Mouse (Mus musculus): Measurements from ENCODE around the gene Hsd3b7. TPM values are rescaled to one million over a fixed set of nuclear protein-coding genes. Genes with fewer than 3 reads are reported as not detected.

Gene Hsd3b7
- polyA plus RNA-seq, 1 experiment from 2014 or later = 9.8 TPM

DNA sequence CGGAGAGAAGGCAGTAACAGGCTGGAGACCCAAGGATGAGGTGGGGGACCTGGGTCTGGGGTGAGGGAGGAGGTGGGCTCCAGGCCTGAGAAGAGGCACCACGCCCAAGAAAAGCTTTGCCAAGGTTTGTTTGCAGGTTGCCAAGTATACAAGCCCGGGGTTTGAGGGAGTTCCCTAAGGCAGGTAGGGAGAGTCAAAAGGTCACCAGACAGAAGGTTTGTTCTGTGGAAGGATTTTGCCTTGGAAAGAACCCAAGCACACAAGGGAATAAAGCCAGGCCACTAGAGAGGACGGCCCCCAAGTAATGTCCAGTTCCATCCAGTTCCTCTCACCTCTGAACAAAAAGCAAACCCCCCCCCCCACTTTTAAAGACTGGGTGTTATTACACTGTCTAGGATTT, 10.8 kb downstream of the Hsd3b7 start:
- Histone ChIP-seq H3K4me1 (replicated peaks) (no peaks in the 10 kb centered on the region), H3K4me2 (no peak overlapping the region), H3K4me3 (no peak overlapping the region), H3K27ac (replicated peaks) (no peak overlapping the region), H3K9me3 (no peaks in the 10 kb centered on the region), H3K9ac (no peak overlapping the region), H3K27me3 (no peaks in the 10 kb centered on the region), H3K36me3 (peaks cover 79% of the 10 kb centered on the region)
- ATAC-seq (ENCODE audit: low read depth) = no peak
- WGBS = 90% methylated on average over 4 of the region's 4 CpGs

DNA sequence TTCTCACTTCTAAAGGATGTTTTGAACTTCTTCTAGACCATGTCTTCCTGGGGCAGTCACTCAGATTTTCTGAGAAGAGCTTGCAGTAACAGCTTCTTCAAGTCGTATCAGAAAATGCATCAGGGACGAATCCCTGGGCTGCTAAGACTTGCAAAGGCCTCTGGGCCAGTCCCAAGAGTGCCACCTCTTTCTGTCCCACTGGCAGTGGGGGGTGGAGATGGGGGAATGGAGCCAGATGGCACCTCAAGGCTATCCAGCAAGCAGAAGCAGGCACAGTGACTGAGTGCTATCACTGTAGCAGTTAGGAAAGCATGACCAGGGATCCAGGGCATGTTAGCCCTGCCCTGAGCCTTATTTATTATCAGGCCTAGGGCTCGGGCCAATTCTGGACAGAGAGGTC, 11.9 kb downstream of the Hsd3b7 start:
- Histone ChIP-seq H3K4me3 (no peak overlapping the region), H3K4me1 (replicated peaks) (no peaks in the 10 kb centered on the region), H3K4me2 (no peak overlapping the region), H3K9me3 (no peaks in the 10 kb centered on the region), H3K27ac (replicated peaks) (no peak overlapping the region), H3K36me3 (peaks cover 79% of the 10 kb centered on the region), H3K9ac (no peak overlapping the region), H3K27me3 (no peaks in the 10 kb centered on the region)
- 91% methylated on average over 3 of the region's 3 CpGs for WGBS
- no peak for ATAC-seq (ENCODE audit: low read depth)

DNA sequence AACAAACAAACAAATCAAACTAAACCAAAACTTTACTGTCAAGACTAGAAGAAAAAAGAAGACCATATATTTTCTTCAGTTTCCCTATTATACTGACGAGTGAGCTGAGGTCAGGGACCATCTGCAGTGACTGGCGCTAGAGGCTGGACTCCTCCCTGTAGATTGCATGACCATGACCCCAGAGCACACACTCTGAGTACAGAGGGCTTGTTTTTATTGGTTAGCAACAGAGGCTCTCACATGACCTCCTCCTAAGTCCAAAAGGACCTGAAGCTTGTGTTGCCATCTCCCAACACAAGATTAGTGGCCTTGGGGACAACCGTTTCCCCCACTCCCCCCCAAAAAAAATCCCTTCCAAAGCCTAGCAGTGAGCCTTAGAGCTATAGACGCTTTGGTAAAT, 13.4 kb downstream of the Hsd3b7 start:
- no peak for ATAC-seq (ENCODE audit: low read depth)
- no peak overlapping the region for H3K27ac ChIP-seq (replicated peaks)
- no peak overlapping the region for H3K4me2 ChIP-seq
- H3K9ac ChIP-seq = no peak overlapping the region
- no peak overlapping the region for H3K4me3 ChIP-seq
- H3K36me3 ChIP-seq = peaks cover 72% of the 10 kb centered on the region
- no peaks in the 10 kb centered on the region for H3K9me3 ChIP-seq
- WGBS = 83% methylated on average over 4 of the region's 4 CpGs
- H3K27me3 ChIP-seq = no peaks in the 10 kb centered on the region
- H3K4me1 ChIP-seq (replicated peaks) = no peaks in the 10 kb centered on the region

GRCm38 (mm10) chr7:127814241-127814921, 14.0 kb downstream of the Hsd3b7 start:
- 85% methylated on average over 19 of the region's 19 CpGs for WGBS
- Histone ChIP-seq H3K27me3 (no peaks in the 10 kb centered on the region), H3K36me3 (peaks cover 68% of the 10 kb centered on the region), H3K4me2 (no peak overlapping the region), H3K4me3 (no peak overlapping the region), H3K4me1 (replicated peaks) (no peaks in the 10 kb centered on the region), H3K9me3 (no peaks in the 10 kb centered on the region), H3K9ac (no peak overlapping the region), H3K27ac (replicated peaks) (no peak overlapping the region)
- ATAC-seq (ENCODE audit: low read depth) = no peak

DNA sequence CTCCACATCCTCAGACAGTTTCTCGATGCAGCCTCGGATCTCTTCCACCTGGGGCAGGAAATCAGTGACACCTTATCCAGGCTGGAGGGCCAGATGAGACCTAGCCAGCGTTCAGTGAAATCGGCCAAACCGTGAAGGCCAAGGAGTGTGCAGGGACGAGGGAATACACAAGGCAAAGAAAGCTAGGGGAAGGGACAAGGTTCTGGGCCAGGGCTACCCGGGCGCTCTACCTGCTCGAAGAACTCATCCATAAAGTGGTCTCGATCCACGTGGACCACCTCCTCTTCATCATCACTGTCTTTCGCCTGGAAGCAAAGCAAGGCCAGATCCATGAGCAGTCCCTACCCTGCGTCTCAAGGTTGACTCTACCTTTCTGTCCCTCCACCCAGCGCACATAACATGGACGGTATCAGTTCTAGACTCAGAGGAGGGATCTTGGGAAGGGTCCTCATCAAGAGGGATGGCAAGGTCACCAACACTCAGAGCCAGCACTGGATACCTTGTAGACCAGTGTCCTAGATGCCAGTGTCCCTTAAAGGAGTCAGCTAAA, 14.8 kb downstream of the Hsd3b7 start:
- peak overlapping the region; percentile 26; the same call in 1 of the 2 replicates for H3K9ac ChIP-seq
- H3K4me2 ChIP-seq = no peak overlapping the region
- H3K9me3 ChIP-seq = no peaks in the 10 kb centered on the region
- no peaks in the 10 kb centered on the region for H3K4me1 ChIP-seq (replicated peaks)
- H3K27ac ChIP-seq (replicated peaks) = no peak overlapping the region
- peaks cover 59% of the 10 kb centered on the region for H3K36me3 ChIP-seq
- no peaks in the 10 kb centered on the region for H3K27me3 ChIP-seq
- 93% methylated on average over 15 of the region's 15 CpGs for WGBS
- H3K4me3 ChIP-seq = no peak overlapping the region
- ATAC-seq (ENCODE audit: low read depth) = no peak

- Histone ChIP-seq H3K4me2 (no peak overlapping the region), H3K9me3 (no peaks in the 10 kb centered on the region), H3K36me3 (peaks cover 49% of the 10 kb centered on the region), H3K9ac (peak overlapping the region; percentile 26), H3K27me3 (no peaks in the 10 kb centered on the region), H3K27ac (replicated peaks) (no peak overlapping the region), H3K4me3 (no peak overlapping the region), H3K4me1 (replicated peaks) (peaks cover 6% of the 10 kb centered on the region; the same call in 1 of the 2 replicates)
- no peak for ATAC-seq (ENCODE audit: low read depth)
- 66% methylated on average over 15 of the region's 15 CpGs for WGBS
These were observed 15.8 kb downstream of the Hsd3b7 start for GRCm38 (mm10) chr7:127815954-127816821.

DNA sequence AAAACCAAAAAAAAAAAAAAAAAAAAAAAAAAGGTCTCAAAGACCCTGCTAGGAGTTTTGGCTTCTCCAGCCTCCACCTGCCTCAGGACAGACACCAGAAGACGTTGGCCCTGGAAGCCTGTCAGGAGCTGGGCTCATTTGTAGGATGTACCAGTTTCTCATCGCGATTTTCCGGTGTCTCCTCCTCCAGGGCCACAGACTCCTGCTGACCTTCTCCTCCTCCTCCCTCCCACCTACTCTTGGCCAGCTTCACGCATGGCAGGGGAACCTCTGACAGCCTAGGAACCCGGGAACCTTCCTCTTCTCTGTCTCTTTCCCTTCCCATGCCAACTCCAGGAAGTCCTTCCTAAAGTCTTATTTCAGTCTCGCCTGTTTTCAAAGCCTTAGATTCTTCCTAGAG, 16.6 kb downstream of the Hsd3b7 start:
- Histone ChIP-seq H3K4me2 (no peak overlapping the region), H3K4me3 (no peak overlapping the region), H3K4me1 (replicated peaks) (peaks cover 12% of the 10 kb centered on the region; the same call in 1 of the 2 replicates), H3K27me3 (no peaks in the 10 kb centered on the region), H3K36me3 (peaks cover 42% of the 10 kb centered on the region), H3K27ac (replicated peaks) (no peak overlapping the region), H3K9ac (no peak overlapping the region), H3K9me3 (no peaks in the 10 kb centered on the region)
- ATAC-seq (ENCODE audit: low read depth) = no peak
- WGBS = 79% methylated on average over 7 of the region's 7 CpGs

DNA sequence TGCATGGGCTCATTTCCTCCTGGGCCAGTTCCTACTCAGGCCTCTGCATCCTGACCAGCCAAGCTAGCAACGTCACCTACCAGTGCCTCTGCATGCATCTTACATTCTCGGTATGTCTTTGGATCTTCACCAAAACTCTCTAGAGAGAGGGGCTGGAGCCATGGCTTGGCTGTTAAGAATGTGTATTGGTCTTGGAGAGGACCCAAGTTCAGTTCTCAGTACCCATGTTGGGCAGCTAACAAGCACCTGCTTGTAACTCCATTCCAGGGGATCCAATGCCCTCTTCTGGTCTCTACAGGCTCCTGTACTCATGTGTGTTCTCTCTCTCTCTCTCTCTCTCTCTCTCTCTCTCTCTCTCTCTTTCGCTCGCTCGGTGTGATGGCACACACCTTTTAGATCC, 17.4 kb downstream of the Hsd3b7 start:
- H3K9me3 ChIP-seq = no peaks in the 10 kb centered on the region
- no peak overlapping the region for H3K27ac ChIP-seq (replicated peaks)
- no peak for ATAC-seq (ENCODE audit: low read depth)
- peaks cover 35% of the 10 kb centered on the region for H3K36me3 ChIP-seq
- no peaks in the 10 kb centered on the region for H3K27me3 ChIP-seq
- no peak overlapping the region for H3K4me2 ChIP-seq
- WGBS = 91% methylated on average over 5 of the region's 5 CpGs
- H3K4me1 ChIP-seq (replicated peaks) = peaks cover 18% of the 10 kb centered on the region
- H3K4me3 ChIP-seq = no peak overlapping the region
- no peak overlapping the region for H3K9ac ChIP-seq

- ATAC-seq (ENCODE audit: low read depth) = no peak
- Histone ChIP-seq H3K9ac (no peak overlapping the region), H3K27me3 (no peaks in the 10 kb centered on the region), H3K27ac (replicated peaks) (no peak overlapping the region), H3K9me3 (no peaks in the 10 kb centered on the region), H3K4me1 (replicated peaks) (peaks cover 38% of the 10 kb centered on the region), H3K36me3 (peaks cover 9% of the 10 kb centered on the region; the same call in 1 of the 2 replicates), H3K4me2 (no peak overlapping the region), H3K4me3 (no peak overlapping the region)
- WGBS = 76% methylated on average over 13 of the region's 13 CpGs
These were observed 20.6 kb downstream of the Hsd3b7 start for GRCm38 (mm10) chr7:127820836-127821509.

DNA sequence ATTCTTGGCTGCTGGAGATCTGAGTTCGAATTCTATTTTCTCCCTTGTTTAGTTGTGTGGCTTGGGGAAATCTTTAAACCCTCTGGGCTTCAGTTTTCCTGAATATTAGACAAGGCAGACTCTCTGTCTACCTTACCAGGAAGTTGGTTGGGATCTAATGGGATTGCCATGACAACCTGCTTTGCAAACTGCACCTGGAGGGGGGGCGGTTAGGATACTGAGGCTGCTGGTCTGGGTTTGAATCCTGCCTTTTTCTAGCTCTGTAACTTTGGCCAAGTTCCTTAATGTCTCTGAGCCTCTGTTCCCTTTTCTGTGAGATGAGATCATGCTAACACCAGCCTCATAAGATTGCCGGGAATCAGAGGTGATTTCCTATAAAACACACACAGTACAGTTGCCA, 22.1 kb downstream of the Hsd3b7 start:
- no peak for ATAC-seq (ENCODE audit: low read depth)

DNA sequence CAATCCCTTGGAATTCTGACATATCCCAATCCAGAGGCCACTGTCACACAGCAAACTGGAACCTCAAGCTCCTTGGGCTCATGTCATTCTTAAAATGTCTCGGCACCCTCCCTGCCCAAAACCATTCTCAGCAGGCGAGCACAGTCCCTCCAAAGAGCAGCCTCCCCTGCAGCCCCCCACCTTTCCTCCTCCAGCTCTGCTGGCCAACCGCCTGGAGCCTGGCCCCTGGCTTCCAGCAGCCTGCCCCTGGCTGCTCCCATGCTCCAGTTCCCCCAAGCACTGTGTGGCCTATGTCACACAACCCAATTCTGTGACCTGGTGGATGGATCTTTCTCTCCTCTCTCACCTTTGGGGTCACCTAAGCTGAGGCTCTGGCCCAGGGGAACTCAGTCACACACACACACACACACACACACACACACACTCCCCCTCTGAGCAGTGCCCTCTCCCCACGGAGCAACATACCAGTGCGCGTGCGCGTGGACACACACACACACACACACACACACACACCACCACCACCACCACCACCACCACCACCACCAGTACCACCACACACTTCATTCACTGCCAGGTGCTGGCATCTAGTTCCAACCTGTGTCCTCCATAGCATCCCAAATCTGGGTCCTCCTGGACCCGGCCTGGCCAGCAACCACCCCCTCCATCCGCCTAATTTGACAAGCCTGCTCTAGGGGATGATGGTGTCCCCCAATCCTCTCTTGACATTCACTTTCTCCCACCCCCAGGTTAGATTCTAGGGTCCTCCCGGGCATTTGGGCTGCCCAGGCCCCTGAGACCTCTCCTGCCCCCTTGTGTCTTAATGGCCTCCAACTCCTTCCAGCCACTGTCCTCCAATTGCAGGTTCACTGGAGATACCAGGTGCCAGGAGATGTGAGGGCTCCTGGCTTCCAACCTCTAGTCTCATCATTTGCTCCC, 23.1 kb downstream of the Hsd3b7 start:
- peak overlapping the region; percentile 79 for H3K4me2 ChIP-seq
- H3K36me3 ChIP-seq = peaks cover 3% of the 10 kb centered on the region; the same call in 1 of the 2 replicates
- peak overlapping the region; percentile 76 for H3K4me3 ChIP-seq
- WGBS = 57% methylated on average over 6 of the region's 11 CpGs
- H3K9me3 ChIP-seq = no peaks in the 10 kb centered on the region
- ATAC-seq (ENCODE audit: low read depth) = peak; percentile 20; the same call in 1 of the 2 replicates
- H3K4me1 ChIP-seq (replicated peaks) = peaks cover 38% of the 10 kb centered on the region
- peak overlapping the region; percentile 96 for H3K9ac ChIP-seq
- H3K27ac ChIP-seq (replicated peaks) = peak overlapping the region; percentile 93
- H3K27me3 ChIP-seq = no peaks in the 10 kb centered on the region

More for the DNA sequence above, 22.1 kb downstream of the Hsd3b7 start:
- no peaks in the 10 kb centered on the region for H3K27me3 ChIP-seq
- H3K9ac ChIP-seq = no peak overlapping the region
- H3K27ac ChIP-seq (replicated peaks) = no peak overlapping the region
- no peak overlapping the region for H3K4me2 ChIP-seq
- peaks cover 38% of the 10 kb centered on the region for H3K4me1 ChIP-seq (replicated peaks)
- 90% methylated on average over 3 of the region's 3 CpGs for WGBS
- H3K4me3 ChIP-seq = no peak overlapping the region
- H3K9me3 ChIP-seq = no peaks in the 10 kb centered on the region
- peaks cover 8% of the 10 kb centered on the region; the same call in 1 of the 2 replicates for H3K36me3 ChIP-seq
